Mouse (Mus musculus) WW6 (cell line): Measurements from ENCODE around the gene Vopp1.

Source experiments
- DNase-seq: peaks from one replicate; pipeline ENCODE4 v3.0.0-alpha.2; 2013; ENCODE audit warnings: low read depth, low spot score

Vopp1 gene

GRCm38 (mm10) chr6:57784251-57784650 is 40.7 kb downstream of the Vopp1 start:
- no peak for DNase-seq

GRCm38 (mm10) chr6:57782658-57783057 is 42.3 kb downstream of the Vopp1 start:
- DNase-seq = no peak

GRCm38 (mm10) chr6:57780359-57780758 is 44.6 kb downstream of the Vopp1 start:
- DNase-seq = no peak

GRCm38 (mm10) chr6:57773792-57774191 is 51.2 kb downstream of the Vopp1 start:
- DNase-seq = no peak

GRCm38 (mm10) chr6:57770467-57771190 is 54.3 kb downstream of the Vopp1 start:
- no peak for DNase-seq

GRCm38 (mm10) chr6:57768948-57769525 is 55.9 kb downstream of the Vopp1 start:
- DNase-seq = no peak

GRCm38 (mm10) chr6:57767112-57767868 is 57.7 kb downstream of the Vopp1 start:
- DNase-seq = no peak

GRCm38 (mm10) chr6:57766287-57766686 is 58.7 kb downstream of the Vopp1 start:
- DNase-seq = no peak

- no peak for DNase-seq
Observed at GRCm38 (mm10) chr6:57765095-57765878, 59.7 kb downstream of the Vopp1 start.

GRCm38 (mm10) chr6:57763054-57763453 is 61.9 kb downstream of the Vopp1 start:
- DNase-seq = no peak

- DNase-seq = no peak
Observed at GRCm38 (mm10) chr6:57753962-57754759, 70.8 kb downstream of the Vopp1 start.

GRCm38 (mm10) chr6:57745748-57746129 is 79.2 kb downstream of the Vopp1 start:
- DNase-seq = no peak

- no peak for DNase-seq
Observed at GRCm38 (mm10) chr6:57744974-57745747, 79.8 kb downstream of the Vopp1 start.

- DNase-seq = no peak
Observed at GRCm38 (mm10) chr6:57744123-57744522, 80.8 kb downstream of the Vopp1 start.

- no peak for DNase-seq
Observed at GRCm38 (mm10) chr6:57743333-57743732, 81.6 kb downstream of the Vopp1 start.

GRCm38 (mm10) chr6:57742749-57743148 is 82.2 kb downstream of the Vopp1 start:
- no peak for DNase-seq

GRCm38 (mm10) chr6:57721347-57721746 is 103.6 kb downstream of the Vopp1 start:
- DNase-seq = no peak

GRCm38 (mm10) chr6:57711726-57712125 is 113.2 kb downstream of the Vopp1 start:
- DNase-seq = no peak

- no peak for DNase-seq
Observed at GRCm38 (mm10) chr6:57706721-57707120, 118.2 kb downstream of the Vopp1 start.

GRCm38 (mm10) chr6:57703703-57704102 is 121.3 kb downstream of the Vopp1 start:
- DNase-seq = no peak
